Mouse (Mus musculus) E14TG2a.4 (cell line): ENCODE data around the gene Msx1.

Source experiments
- CTCF ChIP-seq: conservative IDR thresholded peaks from 2 replicates; pipeline ENCODE4 v1.5.1; 2014; ENCODE audit warnings: low read length
- NANOG ChIP-seq: IDR thresholded peaks from 2 replicates; pipeline ENCODE4 v1.6.1; 2014; ENCODE audit warnings: borderline replicate concordance, low read length, mixed read lengths
- POU5F1 ChIP-seq: IDR thresholded peaks from 2 replicates; pipeline ENCODE4 v1.6.1; 2014; ENCODE audit warnings: low read length, borderline replicate concordance

DNA sequence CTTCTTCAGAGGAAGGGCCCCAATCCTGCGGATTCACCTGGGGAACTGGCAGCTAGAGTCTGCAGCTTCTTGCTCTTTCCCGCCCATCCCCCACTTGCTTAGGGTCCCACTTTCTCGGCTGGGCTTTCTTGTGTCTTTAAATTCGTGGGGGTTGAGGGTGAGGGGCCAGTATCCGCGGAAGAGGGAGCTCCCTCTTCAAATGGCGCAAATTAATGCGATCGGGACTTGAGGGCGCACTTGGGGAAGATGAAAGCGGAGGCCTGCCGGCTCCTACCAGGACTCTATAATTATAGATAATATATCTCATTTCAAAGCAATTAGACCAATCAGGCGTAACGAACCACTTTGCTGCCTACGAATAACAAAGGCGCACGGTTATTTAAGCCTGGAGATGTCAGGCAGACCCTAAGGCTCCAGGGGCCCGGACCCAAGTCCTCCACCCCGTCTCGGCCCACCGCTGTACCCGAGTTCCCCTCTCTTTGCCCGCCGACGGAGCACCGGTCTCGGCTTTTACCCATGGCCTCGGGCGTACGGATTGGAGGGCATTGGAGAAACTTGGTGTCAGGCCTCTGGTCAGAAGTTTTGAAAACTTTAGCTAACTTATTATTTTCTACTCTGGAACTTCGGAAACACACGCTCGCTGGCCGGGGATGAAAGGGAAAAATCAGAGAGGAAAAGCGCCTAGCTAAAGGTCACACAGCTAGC is 4.4 kb upstream of the Msx1 start:
- TF ChIP-seq CTCF, result no peak
- TF ChIP-seq NANOG, result no peak
- no peak for TF ChIP-seq POU5F1
